Mouse (Mus musculus): ENCODE results near the gene Ptprs. TPM values are rescaled to one million over a fixed set of nuclear protein-coding genes. Genes with fewer than 3 reads are reported as not detected.

Gene Ptprs
- total and polyA plus RNA-seq, 3 experiments = 51.6 to 324 (median 80.9) TPM

DNA sequence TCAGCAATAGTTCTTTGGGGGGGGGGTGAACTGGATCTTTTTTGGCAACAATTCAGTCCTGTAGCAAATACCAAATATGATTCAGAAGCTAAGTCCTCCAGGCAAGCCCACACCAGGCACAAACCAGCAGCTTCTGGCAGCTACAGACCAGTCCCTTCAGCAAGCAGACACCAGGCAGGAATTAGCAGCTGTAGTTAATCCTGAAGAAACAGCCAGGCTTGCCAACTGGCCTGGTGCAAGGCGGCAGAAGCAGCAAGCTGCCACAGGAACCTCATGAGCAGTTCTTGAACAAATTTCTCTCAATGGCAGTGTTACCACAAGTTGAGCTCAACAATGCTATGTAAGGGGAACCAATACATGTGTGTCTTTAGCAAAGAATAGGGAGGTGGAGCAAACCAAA lies 46.5 kb upstream of the Ptprs start:
- Histone ChIP-seq H3K27me3 (ENCODE audit: control insufficient read depth in 1 of 2, insufficient read depth in 2 of 2, low read length in 2 of 2) (peaks cover 3 to 5% of the 10 kb centered on the region in 2 experiments; a peak in 3 of 4 replicates), H3K4me3 (ENCODE audit: control insufficient read depth in 1 of 2, insufficient read depth in 1 of 2, low read depth in 2 of 2, low read length in 2 of 2) (no peak overlapping the region), H3K79me2 (ENCODE audit: control insufficient read depth, insufficient read depth, low read length, poor library complexity) (no peaks in the 10 kb centered on the region), H3K9ac (ENCODE audit: control insufficient read depth, low read depth, low read length, poor library complexity, severe bottlenecking) (no peak overlapping the region), H3K4me1 (ENCODE audit: control insufficient read depth in 1 of 2, insufficient read depth in 2 of 2, low read length in 2 of 2) (peaks cover 0 to 5% of the 10 kb centered on the region in 2 experiments; a peak in 1 of 4 replicates), H3K27ac (ENCODE audit: control insufficient read depth, low read depth, low read length) (no peak overlapping the region), H3K36me3 (ENCODE audit: control insufficient read depth in 1 of 2, insufficient read depth in 2 of 2, low read length in 2 of 2) (no peaks in the 10 kb centered on the region), H3K9me3 (replicated peaks; ENCODE audit: insufficient read depth, low read length) (no peaks in the 10 kb centered on the region)
- no peak for TF ChIP-seq ELF1 (IDR thresholded peaks at IDR 0.05; ENCODE audit: low read depth, low read length)
- TF ChIP-seq BHLHE40 (IDR thresholded peaks at IDR 0.05; ENCODE audit: borderline replicate concordance, low read depth, low read length) = no peak
- no peak for TF ChIP-seq MAFK (IDR thresholded peaks at IDR 0.05; ENCODE audit: borderline replicate concordance, low read depth, low read length)
- TF ChIP-seq JUND (IDR thresholded peaks at IDR 0.05; ENCODE audit: low read depth, low read length) = no peak
- no peak for TF ChIP-seq RCOR1 (IDR thresholded peaks at IDR 0.05; ENCODE audit: low read depth, low read length)
- no peak for TF ChIP-seq ZMIZ1 (IDR thresholded peaks at IDR 0.05; ENCODE audit: low read depth, low read length)
- TF ChIP-seq USF2 (IDR thresholded peaks at IDR 0.05; ENCODE audit: borderline replicate concordance in 1 of 2, insufficient read depth in 1 of 2, low read depth in 1 of 2, low read length in 2 of 2) = no peak
- no peak for TF ChIP-seq SMC3 (IDR thresholded peaks at IDR 0.05; ENCODE audit: low read depth, low read length)
- no peak for DNase-seq (ENCODE audit: low read depth, low spot score)

DNA sequence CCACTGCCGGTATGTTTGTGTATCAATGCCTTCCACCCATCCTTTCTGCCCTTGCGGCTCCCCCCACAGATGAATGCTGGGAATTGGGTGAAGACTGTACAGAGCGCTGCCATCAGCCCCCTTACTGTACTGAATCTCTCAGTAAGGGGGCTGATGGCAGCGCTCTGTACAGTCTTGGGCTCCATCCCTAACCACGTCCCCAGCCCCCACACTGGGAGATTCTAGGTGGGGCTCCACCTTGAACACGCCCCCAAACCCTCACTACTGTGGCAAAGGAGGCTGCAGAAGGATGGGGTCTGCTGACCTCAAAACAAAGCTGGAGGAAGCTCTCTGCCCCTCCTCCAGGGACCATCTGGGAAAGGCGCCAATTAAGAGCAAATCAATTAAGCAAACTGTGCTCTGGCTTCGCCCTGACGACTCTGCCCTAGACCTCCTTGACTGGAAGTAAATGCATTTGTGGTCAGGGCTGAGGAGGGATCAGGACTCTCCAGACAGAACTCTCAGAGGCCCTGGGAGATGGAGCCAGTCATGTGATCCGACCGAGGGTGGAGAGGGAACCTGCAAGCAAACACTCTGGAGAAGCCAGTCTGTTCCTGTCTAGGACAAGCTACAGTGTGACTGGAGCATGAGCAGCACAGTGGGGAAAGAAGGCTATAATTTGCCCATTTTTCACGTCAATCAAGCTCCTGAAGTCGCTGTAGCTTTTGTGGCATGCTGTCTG lies 39.6 kb upstream of the Ptprs start:
- H3K4me3 ChIP-seq (ENCODE audit: control insufficient read depth in 1 of 2, insufficient read depth in 1 of 2, low read depth in 2 of 2, low read length in 2 of 2) = no peak overlapping the region
- no peaks in the 10 kb centered on the region for H3K9me3 ChIP-seq (replicated peaks; ENCODE audit: insufficient read depth, low read length)
- TF ChIP-seq SIN3A (IDR thresholded peaks at IDR 0.05; ENCODE audit: low read length) (no peak), MYC (IDR thresholded peaks at IDR 0.05; ENCODE audit: low read depth, low read length) (no peak), ETS1 (IDR thresholded peaks at IDR 0.05; ENCODE audit: low read depth, low read length) (no peak), BHLHE40 (IDR thresholded peaks at IDR 0.05; ENCODE audit: borderline replicate concordance, low read depth, low read length) (no peak), MEF2A (IDR thresholded peaks at IDR 0.05; ENCODE audit: extremely low read depth, insufficient replicate concordance, low read depth, low read length, poor library complexity, severe bottlenecking) (no peak), GABPA (IDR thresholded peaks at IDR 0.05; ENCODE audit: low read depth, low read length) (no peak), ZKSCAN1 (IDR thresholded peaks at IDR 0.05; ENCODE audit: low read depth, low read length) (no peak), ZNF384 (IDR thresholded peaks at IDR 0.05; ENCODE audit: low read depth, low read length) (no peak)
- no peak for DNase-seq (ENCODE audit: low read depth, low spot score)
- H3K36me3 ChIP-seq (ENCODE audit: control insufficient read depth in 1 of 2, insufficient read depth in 2 of 2, low read length in 2 of 2) = no peaks in the 10 kb centered on the region
- no peak overlapping the region for H3K27ac ChIP-seq (ENCODE audit: control insufficient read depth, low read depth, low read length)
- H3K9ac ChIP-seq (ENCODE audit: control insufficient read depth, low read depth, low read length, poor library complexity, severe bottlenecking) = no peak overlapping the region
- H3K79me2 ChIP-seq (ENCODE audit: control insufficient read depth, insufficient read depth, low read length, poor library complexity) = no peaks in the 10 kb centered on the region
- H3K4me1 ChIP-seq (ENCODE audit: control insufficient read depth in 1 of 2, insufficient read depth in 2 of 2, low read length in 2 of 2) = no peaks in the 10 kb centered on the region
- H3K27me3 ChIP-seq (ENCODE audit: control insufficient read depth in 1 of 2, insufficient read depth in 2 of 2, low read length in 2 of 2) = no peaks in the 10 kb centered on the region
